Mouse (Mus musculus) lung, embryonic 16.5 days (tissue): Measurements from ENCODE around the gene Hirip3. TPM values are rescaled to one million over a fixed set of nuclear protein-coding genes. Genes with fewer than 3 reads are reported as not detected.

ENCODE experiments used
- ATAC-seq: fragments of 200-750 bp; cut with Nextera tagmentation; 2 replicates; pipeline ENCODE4 v1.8.0; 2017; ENCODE audit warnings: low read depth, mild to moderate bottlenecking, moderate library complexity
- H3K27ac ChIP-seq: fragments of 300-500 bp; sonication (generic); 2 replicates; pipeline ENCODE4 v1.5.1; 2014; ENCODE audit warnings: mild to moderate bottlenecking, control low read depth, low read length
- H3K27me3 ChIP-seq: fragments of 300-500 bp; sonication (generic); 2 replicates; pipeline ENCODE4 v1.6.1; 2014; ENCODE audit warnings: low read depth, low read length, mixed read lengths; ENCODE audit not compliant: control insufficient read depth, insufficient read depth
- H3K36me3 ChIP-seq: fragments of 300-500 bp; sonication (generic); 2 replicates; pipeline ENCODE4 v1.6.1; 2014; ENCODE audit warnings: low read length; ENCODE audit not compliant: control insufficient read depth, insufficient read depth
- H3K4me1 ChIP-seq: fragments of 300-500 bp; sonication (generic); replicated peaks from 2 replicates; pipeline ENCODE4 v1.6.1; 2014; ENCODE audit warnings: low read length, mixed read lengths; ENCODE audit not compliant: control insufficient read depth, insufficient read depth
- H3K4me2 ChIP-seq: fragments of 300-500 bp; sonication (generic); 2 replicates; pipeline ENCODE4 v1.6.1; 2014; ENCODE audit warnings: low read depth, low read length, control low read depth
- H3K4me3 ChIP-seq: fragments of 300-500 bp; sonication (generic); 2 replicates; pipeline ENCODE4 v1.5.1; 2014; ENCODE audit warnings: mild to moderate bottlenecking, low read length, control low read depth
- H3K9ac ChIP-seq: fragments of 300-500 bp; sonication (generic); 2 replicates; pipeline ENCODE4 v1.6.1; 2014; ENCODE audit warnings: low read length, control low read depth
- H3K9me3 ChIP-seq: fragments of 300-500 bp; sonication (generic); 2 replicates; pipeline ENCODE4 v1.6.1; 2016; ENCODE audit warnings: low read length; ENCODE audit not compliant: control insufficient read depth
- whole genome bisulfite sequencing: fragments of 180-500 bp; shearing (Covaris S2); extraction: QIAGEN DNeasy Blood & Tissue Kit; methylation state at CpG from one replicate; pipeline ENCODE4 v1.1.7; 2014; 5-methylcytosine and 5-hydroxymethylcytosine counted together
- polyA plus RNA-seq: library from polyadenylated mRNA; unstranded; fragments of >200 nt; fragmentation: Nextera tagmentation; extraction: Ambion mirVana; gene quantifications from 2 replicates; pipeline ENCODE4 v1.2.1, GENCODE M21; 2015

Gene Hirip3
- polyA plus RNA-seq, 1 experiment from 2014 or later, result 30.3 TPM

DNA sequence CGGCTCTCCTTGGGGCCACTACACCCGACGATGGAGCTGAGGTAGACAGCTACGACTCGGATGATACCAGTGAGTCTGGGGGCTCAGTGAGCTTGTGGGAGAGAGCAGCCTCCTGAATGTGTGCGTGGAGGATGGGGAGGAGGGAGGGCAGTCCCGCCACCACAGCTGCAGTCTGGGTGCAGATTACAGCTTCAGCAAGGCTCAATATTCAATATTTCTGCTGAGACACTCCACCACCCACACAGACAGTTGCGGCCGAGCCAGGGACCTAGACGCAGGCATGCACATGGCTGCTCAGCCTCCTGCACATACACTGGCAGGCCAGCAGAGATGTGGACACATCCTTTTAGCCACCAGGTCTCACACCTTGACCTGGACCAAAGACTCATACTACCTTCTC, 13.0 kb upstream of the Hirip3 start:
- Histone ChIP-seq H3K4me1 (peaks cover 8% of the 10 kb centered on the region; the same call in 1 of the 2 replicates), H3K36me3 (peaks cover 18% of the 10 kb centered on the region), H3K9me3 (no peaks in the 10 kb centered on the region), H3K4me3 (no peak overlapping the region), H3K27me3 (peaks cover 25% of the 10 kb centered on the region), H3K9ac (no peak overlapping the region), H3K4me2 (no peak overlapping the region), H3K27ac (no peak overlapping the region)
- 16% methylated on average over 10 of the region's 10 CpGs for WGBS
- ATAC-seq, result no peak

DNA sequence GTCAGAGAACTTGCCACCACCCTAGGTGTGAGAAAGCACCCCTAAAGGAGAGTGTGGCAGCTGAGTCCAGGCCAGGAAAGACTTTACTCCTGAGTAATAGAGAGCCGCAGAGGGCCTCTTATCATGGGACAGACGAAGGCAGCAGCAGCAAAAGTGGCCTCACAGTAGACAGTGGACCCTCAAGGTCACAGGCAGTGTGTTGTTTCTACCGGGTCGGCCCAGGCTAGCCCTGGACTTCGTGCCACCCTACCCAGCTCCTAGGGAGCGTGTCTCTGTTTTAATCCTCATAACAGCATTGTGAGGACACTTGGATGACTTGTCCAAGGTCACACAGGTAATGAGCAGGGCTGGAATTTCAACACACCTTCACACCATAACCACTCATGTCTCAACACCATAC, 11.6 kb upstream of the Hirip3 start:
- no peak overlapping the region for H3K9ac ChIP-seq
- peaks cover 24% of the 10 kb centered on the region for H3K36me3 ChIP-seq
- no peak overlapping the region for H3K4me3 ChIP-seq
- peaks cover 25% of the 10 kb centered on the region for H3K27me3 ChIP-seq
- peaks cover 8% of the 10 kb centered on the region; the same call in 1 of the 2 replicates for H3K4me1 ChIP-seq
- no peak overlapping the region for H3K4me2 ChIP-seq
- H3K9me3 ChIP-seq, result no peaks in the 10 kb centered on the region
- no peak overlapping the region for H3K27ac ChIP-seq
- no peak for ATAC-seq
- WGBS, result 78% methylated on average over 6 of the region's 6 CpGs

DNA sequence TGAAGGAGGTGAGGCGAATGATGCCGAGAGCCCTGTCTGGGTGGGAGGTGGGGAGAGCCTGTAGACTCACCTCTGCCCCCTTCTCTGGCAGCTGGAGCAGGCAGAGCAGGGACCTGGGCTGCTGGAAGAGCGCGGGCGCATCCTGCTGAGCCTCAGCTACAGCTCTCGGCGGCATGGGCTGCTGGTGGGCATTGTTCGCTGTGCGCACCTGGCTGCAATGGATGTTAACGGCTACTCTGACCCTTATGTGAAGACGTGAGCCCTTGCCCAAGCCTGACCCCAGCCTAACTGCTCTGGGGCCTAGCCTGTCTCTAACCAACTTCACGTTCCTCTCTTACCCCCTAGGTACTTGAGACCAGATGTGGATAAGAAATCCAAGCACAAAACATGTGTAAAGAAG, 10.6 kb upstream of the Hirip3 start:
- 36% methylated on average over 12 of the region's 12 CpGs for WGBS
- Histone ChIP-seq H3K4me3 (no peak overlapping the region), H3K27me3 (peaks cover 25% of the 10 kb centered on the region), H3K36me3 (peaks cover 26% of the 10 kb centered on the region), H3K4me2 (no peak overlapping the region), H3K4me1 (peaks cover 8% of the 10 kb centered on the region; the same call in 1 of the 2 replicates), H3K27ac (no peak overlapping the region), H3K9ac (no peak overlapping the region), H3K9me3 (no peaks in the 10 kb centered on the region)
- ATAC-seq, result no peak

DNA sequence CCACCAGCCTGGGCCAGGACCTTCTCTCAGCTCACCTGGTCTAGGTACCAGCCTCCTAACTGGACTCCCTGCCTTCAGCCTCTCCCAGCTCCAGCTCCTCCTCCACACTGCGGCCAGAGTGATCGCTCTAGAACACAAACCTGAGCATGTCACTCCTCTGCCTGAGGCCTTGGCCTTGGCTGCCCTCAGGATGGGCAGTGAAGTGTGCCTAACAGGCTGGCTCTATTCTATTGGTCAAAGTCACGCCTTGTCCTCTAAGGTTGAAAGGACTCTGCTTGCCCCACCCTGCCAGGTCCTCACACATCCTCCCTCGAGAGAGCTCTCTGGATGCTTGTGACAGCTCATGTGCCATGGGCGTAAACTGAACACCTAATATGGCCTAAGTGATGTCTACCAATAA, 8.3 kb upstream of the Hirip3 start:
- peaks cover 34% of the 10 kb centered on the region for H3K36me3 ChIP-seq
- H3K9ac ChIP-seq, result no peak overlapping the region
- H3K4me3 ChIP-seq, result no peak overlapping the region
- H3K27me3 ChIP-seq, result peaks cover 12% of the 10 kb centered on the region
- ATAC-seq, result no peak
- no peak overlapping the region for H3K4me2 ChIP-seq
- H3K27ac ChIP-seq, result no peak overlapping the region
- no peaks in the 10 kb centered on the region for H3K9me3 ChIP-seq
- H3K4me1 ChIP-seq, result 0 out of 2 replicates have a peak, but pooled peaks cover 1% of the 10 kb centered on the region
- 88% methylated on average over 5 of the region's 5 CpGs for WGBS

DNA sequence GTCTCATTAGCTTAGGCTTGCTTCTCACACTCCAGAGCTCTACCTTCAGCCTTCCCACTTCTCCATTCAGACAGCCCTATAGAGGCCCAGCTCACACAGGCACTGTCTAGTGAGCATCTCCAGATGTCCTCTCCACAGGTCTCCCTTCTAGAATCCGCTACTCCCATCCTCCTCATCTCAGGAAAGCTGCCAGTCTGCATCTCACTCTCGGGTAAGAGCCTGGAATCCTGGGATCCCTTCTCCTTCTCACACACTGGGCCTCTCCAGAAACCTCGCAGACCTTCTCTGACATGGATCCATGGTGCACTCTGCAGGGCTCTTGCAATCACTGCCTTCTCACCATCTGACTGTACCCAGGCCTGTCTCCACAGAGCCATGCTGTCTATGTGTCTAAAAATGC, 6.1 kb upstream of the Hirip3 start:
- H3K36me3 ChIP-seq, result peaks cover 37% of the 10 kb centered on the region
- no peak overlapping the region for H3K4me2 ChIP-seq
- WGBS, result 92% methylated on average over 3 of the region's 3 CpGs
- H3K27ac ChIP-seq, result no peak overlapping the region
- H3K4me3 ChIP-seq, result no peak overlapping the region
- no peaks in the 10 kb centered on the region for H3K9me3 ChIP-seq
- no peaks in the 10 kb centered on the region for H3K4me1 ChIP-seq
- no peak overlapping the region for H3K9ac ChIP-seq
- no peak for ATAC-seq
- H3K27me3 ChIP-seq, result no peaks in the 10 kb centered on the region

DNA sequence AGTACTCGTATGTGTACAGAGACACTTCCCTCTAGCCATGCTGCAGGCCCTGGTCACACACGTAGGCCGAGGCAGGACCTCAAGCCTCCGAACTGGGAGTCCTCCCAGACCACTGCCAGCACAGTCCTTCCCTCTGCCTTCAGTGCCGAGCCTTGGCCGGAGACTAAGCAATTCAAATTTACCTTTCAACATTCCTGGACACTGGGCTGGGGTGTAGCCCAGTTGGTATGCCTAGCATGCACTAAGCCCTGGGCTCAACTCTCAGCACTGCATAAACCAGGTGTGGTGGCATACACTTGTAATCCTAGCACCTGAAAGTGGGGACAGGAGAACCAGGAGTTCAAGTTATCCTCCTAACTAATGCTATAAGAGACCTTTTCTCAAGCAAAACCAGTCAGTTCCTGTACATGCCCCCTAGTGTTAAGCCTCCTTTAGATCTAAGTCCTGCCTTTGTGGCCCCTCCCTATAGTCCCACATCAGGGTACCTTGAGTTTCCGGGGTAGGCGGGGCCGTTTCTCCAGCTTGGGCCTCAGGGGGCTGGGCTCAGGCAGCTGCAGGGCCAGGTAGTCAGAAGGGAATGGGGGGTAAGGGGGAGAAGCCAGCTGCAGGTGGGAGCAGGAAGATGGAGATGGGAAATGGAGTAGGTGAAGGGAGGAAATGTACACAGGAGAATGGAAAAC, 4.9 kb upstream of the Hirip3 start:
- WGBS, result 61% methylated on average over 9 of the region's 9 CpGs
- Histone ChIP-seq H3K9ac (no peak overlapping the region), H3K9me3 (no peaks in the 10 kb centered on the region), H3K4me1 (peaks cover 3% of the 10 kb centered on the region; the same call in 1 of the 2 replicates), H3K27ac (peak overlapping the region; percentile 78), H3K4me2 (no peak overlapping the region), H3K27me3 (no peaks in the 10 kb centered on the region), H3K36me3 (peaks cover 35% of the 10 kb centered on the region), H3K4me3 (no peak overlapping the region)
- ATAC-seq, result peak; percentile 54

- Histone ChIP-seq H3K4me1 (peaks cover 23% of the 10 kb centered on the region), H3K27me3 (no peaks in the 10 kb centered on the region), H3K27ac (peak overlapping the region; percentile 41; the same call in 1 of the 2 replicates), H3K4me2 (peak overlapping the region; percentile 83), H3K4me3 (peak overlapping the region; percentile 69), H3K9me3 (no peaks in the 10 kb centered on the region), H3K36me3 (peaks cover 17% of the 10 kb centered on the region), H3K9ac (peak overlapping the region; percentile 77)
- 55% methylated on average over 5 of the region's 5 CpGs for WGBS
- ATAC-seq, result no peak
Measured at GRCm38 (mm10) chr7:126860987-126861386, 785 bp upstream of the Hirip3 start.

- peak; percentile 79 for ATAC-seq
- Histone ChIP-seq H3K36me3 (peaks cover 26% of the 10 kb centered on the region), H3K4me1 (peaks cover 23% of the 10 kb centered on the region), H3K4me3 (peak within 1 kb of the TSS; percentile 69), H3K9me3 (no peaks in the 10 kb centered on the region), H3K4me2 (peak within 1 kb of the TSS; percentile 83), H3K9ac (peak within 1 kb of the TSS; percentile 77), H3K27ac (peak within 1 kb of the TSS; percentile 79), H3K27me3 (no peaks in the 10 kb centered on the region)
- WGBS, result under 1% methylated on average over 41 of the region's 41 CpGs
Measured at GRCm38 (mm10) chr7:126862147-126862784, 494 bp downstream of the Hirip3 start, which contains the start of gene Ino80e. Ino80e (minus strand) TSS chr7:126862377.

- peak overlapping the region; percentile 83 for H3K4me2 ChIP-seq
- no peaks in the 10 kb centered on the region for H3K27me3 ChIP-seq
- H3K4me1 ChIP-seq, result peaks cover 25% of the 10 kb centered on the region
- H3K27ac ChIP-seq, result no peak overlapping the region; the same call in 1 of the 2 replicates
- ATAC-seq, result no peak
- WGBS, result 54% methylated on average over 6 of the region's 6 CpGs
- H3K9ac ChIP-seq, result peak overlapping the region; percentile 77
- peak overlapping the region; percentile 69 for H3K4me3 ChIP-seq
- H3K9me3 ChIP-seq, result no peaks in the 10 kb centered on the region
- peaks cover 27% of the 10 kb centered on the region for H3K36me3 ChIP-seq
Measured at GRCm38 (mm10) chr7:126863791-126864190, 2.0 kb downstream of the Hirip3 start.
